8 mouse cellular contexts compared by ENCODE assay signal in the genomic region with DNA sequence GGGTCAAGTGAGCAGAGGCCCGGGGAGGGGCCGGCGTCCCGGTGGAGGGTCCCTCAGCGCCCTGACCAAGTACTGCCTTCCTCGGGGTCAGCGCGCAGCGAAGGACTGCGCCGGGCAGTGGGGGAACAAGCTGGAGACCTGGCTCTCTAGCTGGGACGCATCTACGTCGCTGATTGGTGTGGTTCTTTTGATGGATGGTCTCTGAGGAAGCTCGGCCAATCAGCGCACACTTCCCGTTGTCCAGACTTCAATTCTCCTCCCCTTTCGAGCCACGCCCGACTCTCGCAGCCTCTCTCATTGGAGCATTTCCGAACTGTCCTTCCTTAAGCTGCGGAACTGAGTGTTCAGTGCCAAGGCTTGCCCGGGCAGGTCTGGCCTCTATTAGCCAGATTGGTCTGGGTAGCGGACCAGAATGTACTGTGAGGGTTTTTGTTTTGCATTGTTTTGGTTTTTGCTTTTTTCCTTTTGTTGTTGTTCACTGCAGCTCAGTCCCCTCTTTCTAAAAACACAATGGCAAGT. TPM values are rescaled to one million over a fixed set of nuclear protein-coding genes. Genes with fewer than 3 reads are reported as not detected.
DNase-seq lines count a peak whose midpoint lies in the region; ATAC-seq lines count a peak whose summit lies in the region.

TSS of gene Ccng1 (minus strand) at position 203 of the 519 bp plus-strand sequence.

- DNase-seq in adipocyte (ENCODE audit: low spot score): peak; percentile 99
- DNase-seq in embryo, embryonic 10 days (ENCODE audit: low spot score): peak; percentile 97
- peak; percentile 80 for DNase-seq in gastrocnemius, postnatal 10 days
- peak; percentile 96 for DNase-seq in induced T-regulatory cell, adult 2 months (ENCODE audit: low read depth)
- DNase-seq in left cerebral cortex, adult 9 months (ENCODE audit: low spot score in 2 of 2): peak; percentile 87 to 96
- peak; percentile 84 for DNase-seq in right cerebral cortex, postnatal 14 days
- DNase-seq in urinary bladder, postnatal 4 days (ENCODE audit: low spot score in 2 of 2): peak; percentile 88 to 92

- ATAC-seq in megakaryocyte progenitor cell, adult 5-6 weeks (replicated peaks; ENCODE audit: poor library complexity): peak; percentile 97

RNA-seq across cellular contexts. Expression of gene Ccng1, which starts in this region (rescaled TPM):
- total RNA-seq in gastrocnemius, postnatal 10 days (2021): 100 to 1,000 TPM; 461 to 588 TPM
- 81.6 and 91.3 TPM in 2 replicates for total RNA-seq in megakaryocyte progenitor cell, adult 5-6 weeks (2015)
- 53.9 and 61.4 TPM in 2 replicates for total RNA-seq in megakaryocyte progenitor cell, adult 5-6 weeks (2017)

Comparison
In these comparisons a context has a peak if more than half of its experiments do, and no peak if none do; other contexts are left out.
1. Peak in every context shown above with its lines: DNase-seq and ATAC-seq.
2. RNA of gene Ccng1 (total RNA-seq): 461 to 588 TPM in gastrocnemius, postnatal 10 days; 53.9 to 91.3 TPM in megakaryocyte progenitor cell, adult 5-6 weeks; every median in the first group is over 4 times any median in the second.